In the genomic region with DNA sequence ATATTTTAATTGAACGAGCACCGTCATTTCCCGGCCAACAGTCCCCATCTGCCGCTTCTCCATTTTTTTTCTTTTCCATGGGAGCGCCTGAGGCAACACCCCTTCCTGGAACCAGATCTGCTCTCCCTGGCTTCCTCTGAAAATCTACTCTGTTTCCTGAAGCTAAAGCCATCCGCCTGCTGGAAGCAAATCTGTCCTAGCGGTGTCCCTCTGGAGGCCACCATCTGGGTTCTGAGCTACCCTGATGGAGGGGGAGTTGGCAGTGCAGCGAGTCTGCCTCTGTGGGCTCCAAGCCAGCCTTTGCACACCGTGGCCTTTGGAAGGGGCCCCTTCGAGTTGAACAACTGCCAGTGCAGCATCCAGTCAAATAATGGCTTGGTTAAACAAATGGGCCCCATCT, we compare ENCODE assay signal across 13 mouse cellular contexts.
DNase-seq lines count a peak whose midpoint lies in the region; ATAC-seq and TF ChIP-seq lines count a peak whose summit lies in the region.
"Had no signal": no experiment of that assay in that cellular context is flagged by ENCODE, and none has a peak within 500 bp of the region (broad histone marks: within the 10 kb centered on the region; RNA-seq: fewer than 3 reads in every experiment).

No protein-coding gene starts in this region.

- no peak overlapping the region for H3K4me2 ChIP-seq in hindbrain, embryonic 14.5 days (replicated peaks)
- no peak overlapping the region for H3K4me2 ChIP-seq in hindbrain, embryonic 12.5 days (replicated peaks)
- H3K4me2 ChIP-seq: heart, embryonic 13.5 days had no signal

- 65% methylated on average over 10 of the region's 10 CpGs for WGBS in hindbrain, embryonic 14.5 days
- WGBS in hindbrain, embryonic 12.5 days, result 72% methylated on average over 10 of the region's 10 CpGs
- WGBS in cerebellum, adult 2 months, result 10% methylated on average over 10 of the region's 10 CpGs

- no peak overlapping the region for H3K9ac ChIP-seq in hindbrain, embryonic 14.5 days
- H3K9ac ChIP-seq in hindbrain, embryonic 12.5 days, result no peak overlapping the region
- H3K9ac ChIP-seq: heart, embryonic 13.5 days; liver, embryonic 14.5 days had no signal

- H3K27ac ChIP-seq in hindbrain, embryonic 14.5 days, result no peak overlapping the region
- no peak overlapping the region for H3K27ac ChIP-seq in hindbrain, embryonic 12.5 days
- H3K27ac ChIP-seq in cerebellum, adult 2 months (ENCODE audit: insufficient read depth, low read length), result peak overlapping the region; percentile 91
- H3K27ac ChIP-seq in layer of hippocampus, adult 2 months, result peak overlapping the region; percentile 64
- H3K27ac ChIP-seq: heart, embryonic 13.5 days; liver, embryonic 14.5 days; stomach, postnatal 0 days had no signal

- H3K9me3 ChIP-seq in hindbrain, embryonic 14.5 days (ENCODE audit: control insufficient read depth, low read length), result peaks cover 9% of the 10 kb centered on the region; the same call in 1 of the 2 replicates
- H3K9me3 ChIP-seq in hindbrain, embryonic 12.5 days (replicated peaks), result 0 out of 2 replicates have a peak, but pooled peaks cover 7% of the 10 kb centered on the region

- H3K36me3 ChIP-seq in hindbrain, embryonic 14.5 days (replicated peaks; ENCODE audit: control insufficient read depth, insufficient read depth), result no peaks in the 10 kb centered on the region
- no peaks in the 10 kb centered on the region for H3K36me3 ChIP-seq in hindbrain, embryonic 12.5 days
- H3K36me3 ChIP-seq: heart, embryonic 13.5 days had no signal

- DNase-seq in hindbrain, embryonic 14.5 days (ENCODE audit: low spot score), result peak; percentile 56
- peak; percentile 85 to 90 for DNase-seq in cerebellum, adult 2 months
- DNase-seq in layer of hippocampus, adult 2 months (ENCODE audit: low spot score in 2 of 2), result peak; percentile 67 to 83
- peak; percentile 75 to 85 for DNase-seq in right cerebral cortex, postnatal 10 days (ENCODE audit: low spot score in 2 of 2)
- no peak for DNase-seq in adrenal gland, postnatal 4 days (ENCODE audit: low spot score in 2 of 2)
- no peak for DNase-seq in testis, postnatal 10 days (ENCODE audit: low spot score)
- no peak for DNase-seq in thymus, postnatal 25 days
- DNase-seq: kidney, adult 8-10 months had no signal

- H3K27me3 ChIP-seq in hindbrain, embryonic 14.5 days (ENCODE audit: control insufficient read depth, insufficient read depth, low read length), result no peaks in the 10 kb centered on the region
- no peaks in the 10 kb centered on the region for H3K27me3 ChIP-seq in hindbrain, embryonic 12.5 days
- H3K27me3 ChIP-seq in cerebellum, adult 2 months (ENCODE audit: control insufficient read depth, insufficient read depth, low read length), result no peaks in the 10 kb centered on the region
- H3K27me3 ChIP-seq: heart, embryonic 13.5 days had no signal

- peak; percentile 55; the same call in 1 of the 2 replicates for ATAC-seq in hindbrain, embryonic 14.5 days (ENCODE audit: low FRiP score)
- no peak for ATAC-seq in hindbrain, embryonic 12.5 days (ENCODE audit: low FRiP score)

- H3K4me1 ChIP-seq in hindbrain, embryonic 14.5 days (replicated peaks; ENCODE audit: control insufficient read depth, insufficient read depth, low read length), result no peaks in the 10 kb centered on the region
- no peaks in the 10 kb centered on the region for H3K4me1 ChIP-seq in hindbrain, embryonic 12.5 days
- peaks cover 11% of the 10 kb centered on the region for H3K4me1 ChIP-seq in cerebellum, adult 2 months (ENCODE audit: control insufficient read depth, insufficient read depth, low read length)

- no peak overlapping the region for H3K4me3 ChIP-seq in hindbrain, embryonic 14.5 days (replicated peaks; ENCODE audit: low read length)
- no peak overlapping the region for H3K4me3 ChIP-seq in hindbrain, embryonic 12.5 days
- no peak overlapping the region for H3K4me3 ChIP-seq in cerebellum, adult 2 months (replicated peaks; ENCODE audit: insufficient read depth, low read depth, low read length)
- no peak overlapping the region for H3K4me3 ChIP-seq in layer of hippocampus, adult 2 months
- H3K4me3 ChIP-seq: erythroblast, embryonic 14.5 days; heart, embryonic 13.5 days had no signal

- no peak; the same call in 1 of the 2 replicates for TF ChIP-seq CTCF in cerebellum, adult 2 months (IDR thresholded peaks at IDR 0.05; ENCODE audit: borderline replicate concordance, insufficient read depth, low read depth, low read length)
- 0 out of 2 replicates have a peak, but pooled peaks have one; percentile 10 for TF ChIP-seq CTCF in layer of hippocampus, adult 2 months (conservative IDR thresholded peaks at IDR 0.05)

- no peak for TF ChIP-seq POLR2A in cerebellum, adult 2 months (IDR thresholded peaks at IDR 0.05; ENCODE audit: borderline replicate concordance, insufficient read depth, low read length)

Comparison
In these comparisons a context has a peak if more than half of its experiments do, and no peak if none do; other contexts are left out.
1. DNase-seq: peak in hindbrain, embryonic 14.5 days (single experiment), cerebellum, adult 2 months (2 of 2), layer of hippocampus, adult 2 months (2 of 2) and right cerebral cortex, postnatal 10 days (2 of 2); none in adrenal gland, postnatal 4 days (0 of 2), testis, postnatal 10 days (single experiment) and thymus, postnatal 25 days (single experiment).
2. H3K27ac ChIP-seq: peak in cerebellum, adult 2 months (single experiment) and layer of hippocampus, adult 2 months (single experiment); none in hindbrain, embryonic 14.5 days (single experiment) and hindbrain, embryonic 12.5 days (single experiment).